Mouse (Mus musculus) left cerebral cortex, postnatal 25 days (tissue): ENCODE results near the gene Gemin5. TPM values are rescaled to one million over a fixed set of nuclear protein-coding genes. Genes with fewer than 3 reads are reported as not detected.
A peak's percentile ranks its signal among the peaks of the same experiment; 100 is the strongest.

ENCODE experiments used
- DNase-seq, 2 experiments: peaks; one replicate each; pipeline ENCODE4 v3.0.0; 2022; ENCODE audit warnings: low spot score in 2 of 2, mixed read lengths in 1 of 2
- intact Hi-C: fragments of 180-260 bp; cut with DNase I; formaldehyde crosslinking; loops from one replicate; pipeline ENCODE4 v1.15.1; 2025
- total RNA-seq, 2 experiments: library from RNA; stranded (reverse); gene quantifications; 2 replicates each; pipeline ENCODE4 v1.2.3; 2021

Gene Gemin5
- total RNA-seq, 2 experiments from 2014 or later: 16.5 to 18.1 TPM

DNA sequence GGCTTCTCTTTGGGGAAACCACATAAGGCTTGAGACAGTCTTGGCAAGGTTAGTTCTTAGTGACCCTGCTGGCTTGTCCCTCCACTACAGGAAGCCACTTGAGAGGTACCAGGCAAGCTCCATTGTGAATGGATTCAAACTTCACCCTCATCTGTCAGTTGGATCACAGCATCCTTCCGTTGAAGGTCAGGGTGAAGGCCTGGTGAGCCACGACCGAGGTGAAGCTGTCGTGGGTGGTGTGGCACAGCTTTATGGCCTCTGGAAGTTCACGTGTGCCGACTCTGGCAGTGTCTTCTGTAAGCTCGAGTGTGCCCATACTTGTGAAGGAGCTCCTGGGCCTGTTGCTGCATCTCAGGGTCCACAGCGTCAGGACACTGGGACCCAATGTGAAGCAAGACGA is 47.0 kb downstream of the Gemin5 start:
- intact Hi-C loops: no loop called here

GRCm38 (mm10) chr11:58120655-58121054 is 47.7 kb downstream of the Gemin5 start:
- intact Hi-C loops: no loop called here

More for the DNA sequence above, 47.0 kb downstream of the Gemin5 start:
- no peak for DNase-seq

DNA sequence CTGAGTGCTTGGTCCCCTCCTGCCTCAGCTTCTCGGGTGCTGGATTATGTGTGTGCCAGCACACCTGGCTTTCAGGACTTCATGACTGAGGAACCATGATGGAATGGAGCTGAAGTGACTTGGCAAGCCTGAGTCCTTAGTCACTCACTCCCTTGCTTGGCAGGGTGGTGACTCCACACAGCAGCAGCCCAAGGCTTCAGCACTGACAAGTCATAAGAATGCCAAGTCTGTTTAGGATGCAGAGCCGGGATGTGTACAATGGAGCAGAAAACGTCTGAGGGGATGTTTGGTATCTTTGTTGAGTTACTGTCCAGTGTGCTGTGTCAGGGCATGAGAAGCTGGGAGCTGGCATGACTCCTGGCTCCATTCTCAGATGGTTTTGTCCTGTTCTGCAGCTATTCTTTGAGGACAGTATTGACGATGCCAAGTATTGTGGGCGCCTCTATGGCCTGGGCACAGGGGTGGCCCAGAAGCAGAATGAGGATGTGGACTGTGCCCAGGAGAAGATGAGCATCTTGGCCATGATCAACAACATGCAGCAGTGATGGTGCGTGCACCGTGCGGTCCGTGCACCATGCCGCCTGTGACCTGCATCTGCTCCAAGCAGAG is 51.2 kb downstream of the Gemin5 start:
- no peak for DNase-seq
- intact Hi-C loops: no loop called here

More at GRCm38 (mm10) chr11:58120655-58121054, 47.7 kb downstream of the Gemin5 start:
- DNase-seq: no peak

- intact Hi-C loops: no loop called here
- no peak for DNase-seq
These were observed 51.8 kb downstream of the Gemin5 start for GRCm38 (mm10) chr11:58116560-58116959.

DNA sequence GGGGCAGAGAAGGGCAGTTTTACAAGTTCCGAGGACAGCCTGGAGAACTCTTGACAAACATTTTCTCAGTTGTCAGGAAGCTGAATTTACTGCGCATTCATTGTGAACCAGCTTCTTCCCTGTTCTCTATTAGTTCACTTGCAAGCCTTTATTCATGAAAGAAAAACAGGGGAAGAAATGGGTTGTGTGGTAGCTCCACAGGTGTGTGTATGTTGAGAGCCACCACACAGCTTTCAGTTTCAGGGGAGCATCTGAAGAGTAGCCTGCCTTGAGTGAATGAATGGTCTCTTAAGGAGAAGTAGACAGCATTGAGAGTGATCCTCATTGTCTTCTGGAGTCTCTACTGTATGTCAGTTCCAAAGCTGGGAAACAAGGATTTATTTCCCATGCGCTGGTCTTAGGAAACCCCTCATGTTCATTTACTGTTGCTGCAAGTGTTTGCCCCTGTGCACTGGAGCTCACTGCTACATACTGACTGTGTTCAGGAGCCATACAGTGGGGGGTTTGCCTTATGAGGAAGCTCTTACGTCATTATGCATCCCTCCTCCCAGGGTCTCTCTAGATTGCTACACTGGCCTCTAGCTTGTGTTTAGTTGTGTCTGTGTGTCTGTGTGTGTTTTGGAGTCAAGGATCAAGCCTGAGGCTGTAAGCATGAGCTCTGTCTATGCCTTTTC is 60.5 kb downstream of the Gemin5 start:
- intact Hi-C loops: no loop called here
- DNase-seq: no peak

- intact Hi-C loops: no loop called here
- no peak for DNase-seq
These were observed 61.3 kb downstream of the Gemin5 start for GRCm38 (mm10) chr11:58107009-58107408.

GRCm38 (mm10) chr11:58104351-58104791 is 64.0 kb downstream of the Gemin5 start:
- DNase-seq: peak in 1 of 2 experiments; percentile 35
- intact Hi-C loops: loop anchor here (5.0 kb wide), 2 partner anchors 97 to 198 kb away; partner anchors contain the start of gene Larp1

- intact Hi-C loops: loop anchor here (5.0 kb wide), 2 partner anchors 97 to 198 kb away; partner anchors contain the start of gene Larp1
These were observed 64.5 kb downstream of the Gemin5 start, which contains the start of gene Cnot8 for GRCm38 (mm10) chr11:58103697-58104306. Gene Cnot8 (plus strand): TSS chr11:58104153.

DNA sequence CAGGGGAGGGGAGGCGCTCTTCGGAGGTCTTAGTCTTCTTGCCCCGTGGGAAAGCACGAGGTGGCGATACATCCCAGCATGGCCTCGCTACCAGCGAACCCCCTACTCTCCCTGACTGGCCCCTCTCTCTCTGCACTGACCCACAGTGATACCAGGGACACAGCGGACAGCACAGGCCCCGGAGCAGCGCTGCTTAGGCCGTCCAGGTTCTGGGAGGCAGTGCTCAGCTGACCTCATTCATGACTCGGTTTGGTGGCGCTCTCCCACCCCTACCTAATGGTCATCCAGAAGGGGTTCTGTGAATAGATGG is 65.0 kb downstream of the Gemin5 start:
- DNase-seq: no peak
- intact Hi-C loops: loop anchor here (5.0 kb wide), 2 partner anchors 96 to 199 kb away; partner anchors contain the start of gene Larp1

More at GRCm38 (mm10) chr11:58103697-58104306, 64.5 kb downstream of the Gemin5 start, which contains the start of gene Cnot8:
- peak; percentile 99 for DNase-seq

DNA sequence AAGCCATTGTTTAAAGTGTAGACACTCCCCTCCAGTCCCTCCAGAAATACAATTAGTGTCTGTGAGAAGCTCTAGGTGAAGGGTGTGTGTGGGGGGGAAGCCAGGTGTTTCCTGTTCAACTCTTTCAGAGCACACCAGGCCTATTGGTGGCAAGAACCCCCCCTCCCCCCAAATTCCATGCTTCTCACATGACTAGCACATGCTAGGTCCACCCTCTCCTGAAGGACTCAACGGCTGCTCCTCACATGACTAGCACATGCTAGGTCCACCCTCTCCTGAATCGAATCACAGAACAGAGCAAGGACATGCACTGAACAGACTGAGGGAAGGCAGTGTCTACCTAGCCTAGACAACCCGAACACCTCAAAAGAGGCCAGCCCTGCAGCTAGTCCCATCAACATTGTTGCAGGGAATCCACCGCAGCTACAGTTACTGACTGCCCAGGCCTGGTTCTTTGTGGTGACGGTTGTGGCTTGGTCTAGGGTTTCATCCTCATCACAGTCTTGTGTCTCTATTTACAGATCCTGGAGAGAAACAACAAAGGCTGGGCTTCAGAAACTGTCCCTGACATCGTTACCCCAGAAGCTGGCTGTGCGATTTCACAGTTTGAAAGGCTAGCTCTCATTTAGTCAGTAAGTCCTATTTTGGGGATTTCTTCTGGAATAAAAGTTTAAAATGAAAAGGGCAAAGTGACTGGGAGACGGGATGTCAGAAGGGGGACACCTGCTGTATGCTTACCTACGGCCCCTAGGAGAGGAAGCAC is 65.6 kb downstream of the Gemin5 start:
- no peak for DNase-seq
- intact Hi-C loops: loop anchor here (5.0 kb wide), 2 partner anchors 95 to 200 kb away; partner anchors contain the start of gene Larp1

- no peak for DNase-seq
- intact Hi-C loops: loop anchor here (5.0 kb wide), 2 partner anchors 95 to 200 kb away; partner anchors contain the start of gene Larp1
These were observed 66.2 kb downstream of the Gemin5 start for GRCm38 (mm10) chr11:58102146-58102545.

- DNase-seq: no peak
- intact Hi-C loops: loop anchor here (5.0 kb wide), 2 partner anchors 94 to 201 kb away; partner anchors contain the start of gene Larp1
These were observed 67.1 kb downstream of the Gemin5 start for GRCm38 (mm10) chr11:58101194-58101720.

- intact Hi-C loops: loop anchor here (5.0 kb wide), 2 partner anchors 93 to 202 kb away; partner anchors contain the start of gene Larp1
- DNase-seq: no peak
These were observed 68.3 kb downstream of the Gemin5 start for GRCm38 (mm10) chr11:58100006-58100405.

GRCm38 (mm10) chr11:58098366-58098720 is 70.0 kb downstream of the Gemin5 start:
- intact Hi-C loops: loop anchor here (5.0 kb wide), 1 partner anchor 146 kb away; no protein-coding TSS in a partner anchor
- DNase-seq: peak in 1 of 2 experiments; percentile 3

- no peak for DNase-seq
- intact Hi-C loops: loop anchor here (5.0 kb wide), 1 partner anchor 145 kb away; no protein-coding TSS in a partner anchor
These were observed 70.5 kb downstream of the Gemin5 start for GRCm38 (mm10) chr11:58097621-58098365.

- intact Hi-C loops: loop anchor here (5.0 kb wide), 1 partner anchor 145 kb away; no protein-coding TSS in a partner anchor
- DNase-seq: no peak
These were observed 71.3 kb downstream of the Gemin5 start for GRCm38 (mm10) chr11:58096821-58097620.

DNA sequence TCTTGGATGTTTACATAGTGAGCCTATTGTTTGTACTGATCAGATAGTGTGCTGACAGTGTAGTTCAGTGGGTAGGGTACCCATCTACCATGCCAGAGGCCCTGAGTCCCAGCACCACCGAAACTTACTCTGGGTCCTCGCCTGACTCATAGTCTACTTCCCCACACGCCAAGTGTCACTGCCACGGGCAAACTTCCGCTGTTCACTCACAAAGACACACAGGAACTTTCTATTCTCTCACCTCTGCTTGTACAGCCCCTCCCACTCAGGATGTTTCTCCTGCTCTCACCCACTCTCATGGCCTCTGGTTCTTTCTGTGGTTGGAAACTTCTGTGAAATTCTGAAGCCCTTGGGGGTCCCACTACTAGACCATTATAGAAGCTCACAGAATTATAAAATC is 72.2 kb downstream of the Gemin5 start:
- DNase-seq: no peak
- intact Hi-C loops: loop anchor here (5.0 kb wide), 1 partner anchor 144 kb away; no protein-coding TSS in a partner anchor
